Mouse (Mus musculus): ENCODE measurements around the gene Anapc13. TPM values are rescaled to one million over a fixed set of nuclear protein-coding genes. Genes with fewer than 3 reads are reported as not detected.
A peak's percentile ranks its signal among the peaks of the same experiment; 100 is the strongest.

Gene Anapc13
- polyA plus RNA-seq, 1 experiment, result not detected

DNA sequence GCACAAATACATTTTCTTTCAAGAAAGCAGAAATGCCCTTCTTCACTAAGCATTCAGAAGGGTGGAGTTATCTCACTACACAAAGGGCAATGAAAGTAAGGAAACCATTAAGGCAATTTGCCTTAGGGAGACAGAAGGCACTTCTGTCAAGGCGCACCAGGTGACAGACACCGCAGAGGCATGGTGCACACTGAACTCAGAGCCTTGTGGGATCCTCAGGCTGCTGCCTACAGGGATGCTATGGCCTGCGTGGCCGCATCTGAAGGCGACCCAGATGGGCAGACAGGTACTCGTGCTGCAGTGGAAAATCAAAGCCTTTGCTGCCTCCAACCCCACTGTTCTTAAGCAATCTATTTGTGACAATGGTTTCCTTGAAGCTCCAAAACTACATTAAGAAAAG is 20.9 kb upstream of the Anapc13 start:
- H3K4me1 ChIP-seq (ENCODE audit: control insufficient read depth, insufficient read depth, low read length), result no peaks in the 10 kb centered on the region
- TF ChIP-seq POLR2A (IDR thresholded peaks at IDR 0.05; ENCODE audit: insufficient read depth, low read depth, low read length) (no peak), CTCF (IDR thresholded peaks at IDR 0.05; ENCODE audit: insufficient read depth, low read depth, low read length) (no peak)
- no peak overlapping the region for H3K27ac ChIP-seq (ENCODE audit: insufficient read depth, low read depth, low read length)
- 89% methylated on average over 6 of the region's 6 CpGs for WGBS
- no peak overlapping the region for H3K4me3 ChIP-seq (ENCODE audit: insufficient read depth, low read depth, low read length)

DNA sequence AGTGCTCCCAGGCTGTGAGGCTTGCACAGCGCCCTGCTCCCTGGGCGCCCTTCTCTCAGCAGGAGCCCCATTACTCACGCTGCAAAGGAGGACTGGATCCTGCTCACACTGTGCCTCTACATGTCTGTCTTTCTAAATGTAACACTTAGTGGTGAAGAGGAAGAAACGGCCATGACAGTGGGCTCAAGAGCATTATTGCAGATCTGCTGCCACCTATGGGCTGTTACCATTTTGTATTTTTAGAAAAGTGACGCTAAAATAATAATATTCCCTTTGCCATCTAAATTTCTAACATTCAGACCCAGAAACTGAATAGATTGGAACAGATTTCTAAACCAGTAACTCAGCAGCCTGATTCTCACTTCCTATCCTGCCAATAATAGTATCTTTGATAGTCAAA is 18.6 kb upstream of the Anapc13 start:
- 75% methylated on average over 5 of the region's 5 CpGs for WGBS
- Histone ChIP-seq H3K4me1 (ENCODE audit: control insufficient read depth, insufficient read depth, low read length) (no peaks in the 10 kb centered on the region), H3K4me3 (ENCODE audit: insufficient read depth, low read depth, low read length) (no peak overlapping the region), H3K27ac (ENCODE audit: insufficient read depth, low read depth, low read length) (no peak overlapping the region)
- TF ChIP-seq CTCF (IDR thresholded peaks at IDR 0.05; ENCODE audit: insufficient read depth, low read depth, low read length) (0 out of 2 replicates have a peak, but pooled peaks have one; percentile 13), POLR2A (IDR thresholded peaks at IDR 0.05; ENCODE audit: insufficient read depth, low read depth, low read length) (no peak)

DNA sequence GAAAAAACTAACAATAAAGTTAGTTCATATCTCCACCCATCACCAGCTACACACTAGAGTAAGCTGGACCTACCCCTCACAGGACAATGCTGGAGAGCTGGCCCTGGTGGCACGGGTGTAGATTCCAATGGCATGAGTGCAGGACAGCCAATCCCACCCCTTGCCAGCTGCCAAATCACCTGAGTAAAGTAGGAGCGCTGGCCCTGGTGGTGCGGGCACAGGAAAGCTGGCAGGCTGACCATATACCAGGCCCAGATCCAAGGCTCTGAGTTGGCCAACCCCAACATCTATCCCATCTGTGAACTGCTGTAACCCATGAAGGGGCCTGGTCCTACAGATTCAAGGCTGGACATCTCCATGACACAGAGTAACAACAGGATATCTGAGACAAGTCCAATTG is 16.9 kb upstream of the Anapc13 start:
- Histone ChIP-seq H3K4me1 (ENCODE audit: control insufficient read depth, insufficient read depth, low read length) (no peaks in the 10 kb centered on the region), H3K27ac (ENCODE audit: insufficient read depth, low read depth, low read length) (no peak overlapping the region), H3K4me3 (ENCODE audit: insufficient read depth, low read depth, low read length) (no peak overlapping the region)
- WGBS, result 94% methylated on average over 3 of the region's 3 CpGs
- TF ChIP-seq POLR2A (IDR thresholded peaks at IDR 0.05; ENCODE audit: insufficient read depth, low read depth, low read length) (no peak), CTCF (IDR thresholded peaks at IDR 0.05; ENCODE audit: insufficient read depth, low read depth, low read length) (no peak)

DNA sequence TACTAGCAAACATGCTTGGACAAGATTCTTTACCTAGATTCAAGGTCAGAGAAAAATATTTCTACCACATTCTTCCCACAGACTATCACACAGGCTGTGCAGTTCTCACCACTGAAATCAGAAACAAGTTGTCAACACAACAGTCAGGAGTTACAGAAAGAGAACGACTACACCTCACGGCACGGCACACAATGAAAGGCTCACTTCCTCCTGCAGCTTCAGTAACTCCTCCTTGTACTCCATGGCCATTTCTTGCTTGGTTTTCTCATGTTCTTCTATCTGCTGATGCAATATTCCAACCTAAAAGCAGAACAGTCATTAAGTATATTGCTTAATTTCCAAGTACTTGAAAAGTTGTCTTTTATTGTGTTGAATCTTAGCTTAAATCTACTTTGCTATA is 11.0 kb upstream of the Anapc13 start:
- no peak overlapping the region for H3K4me3 ChIP-seq (ENCODE audit: insufficient read depth, low read depth, low read length)
- 81% methylated on average over 3 of the region's 3 CpGs for WGBS
- H3K27ac ChIP-seq (ENCODE audit: insufficient read depth, low read depth, low read length), result no peak overlapping the region
- H3K4me1 ChIP-seq (ENCODE audit: control insufficient read depth, insufficient read depth, low read length), result no peaks in the 10 kb centered on the region
- TF ChIP-seq POLR2A (IDR thresholded peaks at IDR 0.05; ENCODE audit: insufficient read depth, low read depth, low read length) (no peak), CTCF (IDR thresholded peaks at IDR 0.05; ENCODE audit: insufficient read depth, low read depth, low read length) (no peak)

DNA sequence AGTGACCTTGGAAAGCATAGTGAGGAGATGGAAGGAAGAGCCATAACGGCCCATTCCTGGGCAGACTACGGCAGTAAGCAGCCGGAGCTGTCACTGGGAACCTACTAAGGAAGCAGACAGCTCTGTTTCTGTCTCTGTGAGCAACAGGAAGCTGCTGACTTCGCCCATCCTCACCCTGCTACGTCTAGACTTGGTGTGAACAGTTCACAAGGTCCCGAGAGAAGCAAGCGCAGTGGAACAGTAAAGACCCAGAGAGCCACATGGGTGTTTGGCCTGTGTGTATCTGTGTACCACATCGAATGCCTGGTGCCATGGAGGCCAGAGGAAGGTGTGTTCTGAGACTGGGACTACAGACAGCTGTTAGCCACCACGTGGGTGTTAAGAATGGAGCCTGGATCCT is 9.8 kb upstream of the Anapc13 start:
- TF ChIP-seq CTCF (IDR thresholded peaks at IDR 0.05; ENCODE audit: insufficient read depth, low read depth, low read length) (no peak), POLR2A (IDR thresholded peaks at IDR 0.05; ENCODE audit: insufficient read depth, low read depth, low read length) (no peak)
- H3K27ac ChIP-seq (ENCODE audit: insufficient read depth, low read depth, low read length), result no peak overlapping the region
- 84% methylated on average over 9 of the region's 9 CpGs for WGBS
- no peaks in the 10 kb centered on the region for H3K4me1 ChIP-seq (ENCODE audit: control insufficient read depth, insufficient read depth, low read length)
- no peak overlapping the region for H3K4me3 ChIP-seq (ENCODE audit: insufficient read depth, low read depth, low read length)

DNA sequence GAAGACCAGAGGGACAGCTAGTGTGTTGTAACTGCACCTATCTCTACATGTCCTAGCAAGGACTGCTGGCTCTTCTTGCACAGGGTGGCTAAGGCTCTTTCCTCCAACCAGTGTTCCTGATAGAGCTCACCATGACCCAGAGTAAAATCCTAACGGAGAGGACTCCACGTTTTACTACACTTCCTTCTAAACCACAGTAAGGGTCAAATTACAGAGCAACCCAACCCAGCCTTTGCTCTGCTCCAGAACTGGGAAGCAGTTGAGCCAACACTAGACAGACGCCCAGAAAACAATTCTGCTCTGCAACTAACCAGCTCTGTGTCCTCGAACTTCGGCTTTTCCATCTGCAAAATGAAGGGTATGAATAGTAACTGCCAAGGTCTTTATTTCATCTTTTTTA is 4.7 kb upstream of the Anapc13 start:
- Histone ChIP-seq H3K4me3 (ENCODE audit: insufficient read depth, low read depth, low read length) (no peak overlapping the region), H3K27ac (ENCODE audit: insufficient read depth, low read depth, low read length) (no peak overlapping the region), H3K4me1 (ENCODE audit: control insufficient read depth, insufficient read depth, low read length) (peaks cover 3% of the 10 kb centered on the region; the same call in 1 of the 2 replicates)
- 74% methylated on average over 5 of the region's 5 CpGs for WGBS
- TF ChIP-seq CTCF (IDR thresholded peaks at IDR 0.05; ENCODE audit: insufficient read depth, low read depth, low read length) (no peak), POLR2A (IDR thresholded peaks at IDR 0.05; ENCODE audit: insufficient read depth, low read depth, low read length) (no peak)

DNA sequence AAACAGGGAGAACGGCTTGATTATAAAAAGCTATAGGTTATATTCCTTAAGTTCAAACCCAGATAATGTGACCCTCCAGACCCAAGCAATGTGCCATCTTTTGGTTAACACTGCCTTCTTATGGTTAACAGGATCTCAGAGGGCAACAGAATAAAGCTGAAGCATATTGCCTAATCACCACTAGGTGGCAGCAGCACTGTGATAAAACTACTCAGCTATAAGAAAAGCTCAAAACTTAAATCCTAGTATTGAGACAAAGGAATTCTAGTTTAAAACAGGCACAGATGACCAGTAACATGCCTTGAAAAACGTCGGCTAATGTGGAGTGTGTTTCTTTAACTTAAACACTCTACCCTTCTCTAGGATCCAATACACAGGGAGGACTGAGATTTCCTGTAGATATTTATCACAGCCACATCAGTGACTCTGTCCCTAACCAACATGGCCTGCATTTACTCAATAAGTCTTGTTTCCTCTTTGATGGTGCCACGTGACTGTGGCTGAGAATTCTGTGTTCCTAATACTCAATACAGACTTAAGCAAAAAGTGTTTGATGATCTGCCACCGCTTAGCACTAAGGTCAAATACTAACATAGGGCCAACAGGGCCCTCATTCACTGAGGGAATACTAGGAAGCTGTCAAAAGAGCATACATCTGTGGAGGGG is 3.8 kb upstream of the Anapc13 start:
- peaks cover 3% of the 10 kb centered on the region; the same call in 1 of the 2 replicates for H3K4me1 ChIP-seq (ENCODE audit: control insufficient read depth, insufficient read depth, low read length)
- TF ChIP-seq CTCF (IDR thresholded peaks at IDR 0.05; ENCODE audit: insufficient read depth, low read depth, low read length) (no peak), POLR2A (IDR thresholded peaks at IDR 0.05; ENCODE audit: insufficient read depth, low read depth, low read length) (no peak)
- WGBS, result 33% methylated on average over 5 of the region's 5 CpGs
- H3K27ac ChIP-seq (ENCODE audit: insufficient read depth, low read depth, low read length), result no peak overlapping the region
- H3K4me3 ChIP-seq (ENCODE audit: insufficient read depth, low read depth, low read length), result no peak overlapping the region

DNA sequence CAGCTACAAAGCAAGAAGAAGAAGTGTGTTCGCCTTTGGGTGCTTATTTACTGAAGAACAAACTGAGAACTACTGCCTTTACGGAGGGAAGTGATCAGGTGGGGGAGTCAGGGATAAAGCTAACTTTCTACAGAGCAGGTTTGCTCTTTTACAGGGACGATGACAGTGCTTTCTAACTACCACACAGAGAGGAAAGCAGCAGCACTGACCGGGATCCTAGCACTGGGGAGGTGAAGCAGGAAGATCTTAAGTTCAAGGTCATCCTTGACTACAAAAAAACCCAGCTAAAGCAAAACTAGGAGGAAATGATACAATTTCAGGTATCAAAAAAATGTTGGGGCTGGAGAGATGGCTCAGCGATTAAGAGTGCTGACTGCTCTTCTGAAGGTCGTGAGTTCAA is 3.2 kb upstream of the Anapc13 start:
- Histone ChIP-seq H3K4me3 (ENCODE audit: insufficient read depth, low read depth, low read length) (no peak overlapping the region), H3K27ac (ENCODE audit: insufficient read depth, low read depth, low read length) (no peak overlapping the region), H3K4me1 (ENCODE audit: control insufficient read depth, insufficient read depth, low read length) (peaks cover 3% of the 10 kb centered on the region; the same call in 1 of the 2 replicates)
- no peak for TF ChIP-seq CTCF (IDR thresholded peaks at IDR 0.05; ENCODE audit: insufficient read depth, low read depth, low read length)
- no peak for TF ChIP-seq POLR2A (IDR thresholded peaks at IDR 0.05; ENCODE audit: insufficient read depth, low read depth, low read length)
- WGBS, result 85% methylated on average over 6 of the region's 6 CpGs

DNA sequence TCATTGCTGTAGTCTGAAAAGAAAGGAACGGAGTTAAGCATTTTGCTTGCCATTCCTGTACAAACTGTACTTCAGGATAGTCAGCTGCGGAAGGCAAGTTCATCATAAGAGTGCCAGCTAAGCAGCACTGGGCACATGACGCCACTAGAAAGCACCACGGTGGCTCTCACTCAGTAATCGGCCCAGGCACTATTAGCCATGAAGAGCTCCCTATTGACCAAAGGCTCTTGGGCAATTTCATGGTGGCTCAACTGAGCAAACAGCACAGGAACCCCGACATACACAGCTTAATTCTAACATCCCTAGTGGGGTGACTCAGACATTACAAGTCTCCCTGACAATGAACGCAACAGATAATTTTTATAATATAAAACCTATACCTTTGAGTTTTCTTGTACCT is 2.5 kb upstream of the Anapc13 start:
- TF ChIP-seq CTCF (IDR thresholded peaks at IDR 0.05; ENCODE audit: insufficient read depth, low read depth, low read length) (no peak), POLR2A (IDR thresholded peaks at IDR 0.05; ENCODE audit: insufficient read depth, low read depth, low read length) (no peak)
- Histone ChIP-seq H3K27ac (ENCODE audit: insufficient read depth, low read depth, low read length) (no peak overlapping the region), H3K4me1 (ENCODE audit: control insufficient read depth, insufficient read depth, low read length) (peaks cover 3% of the 10 kb centered on the region; the same call in 1 of the 2 replicates), H3K4me3 (ENCODE audit: insufficient read depth, low read depth, low read length) (no peak overlapping the region)
- 85% methylated on average over 7 of the region's 7 CpGs for WGBS

Measured in olfactory bulb, adult 2 months (tissue).